ENCODE assay signal across 14 mouse cellular contexts in genomic region chr6:128769481-128770253, GRCm38 (mm10). TPM values are rescaled to one million over a fixed set of nuclear protein-coding genes. Genes with fewer than 3 reads are reported as not detected.
A peak's percentile ranks its signal among the peaks of the same experiment; 100 is the strongest.
DNase-seq lines count a peak whose midpoint lies in the region; ATAC-seq lines count a peak whose summit lies in the region.
"Had no signal": no experiment of that assay in that cellular context is flagged by ENCODE, and none has a peak within 500 bp of the region (broad histone marks: within the 10 kb centered on the region; RNA-seq: fewer than 3 reads in every experiment).

No protein-coding gene starts in this region.

- H3K27me3 ChIP-seq in kidney, embryonic 14.5 days (ENCODE audit: control insufficient read depth, insufficient read depth, low read length): no peaks in the 10 kb centered on the region
- H3K27me3 ChIP-seq in midbrain, embryonic 11.5 days (ENCODE audit: control insufficient read depth, insufficient read depth, low read length): no peaks in the 10 kb centered on the region
- H3K27me3 ChIP-seq: heart, embryonic 15.5 days; liver, embryonic 13.5 days had no signal

- WGBS in kidney, embryonic 14.5 days: 74% methylated on average over 10 of the region's 10 CpGs
- 79% methylated on average over 10 of the region's 10 CpGs for WGBS in midbrain, embryonic 11.5 days

- no peaks in the 10 kb centered on the region for H3K36me3 ChIP-seq in kidney, embryonic 14.5 days (ENCODE audit: control insufficient read depth, insufficient read depth, low read length)
- H3K36me3 ChIP-seq in midbrain, embryonic 11.5 days (ENCODE audit: control insufficient read depth, insufficient read depth, low read length): no peaks in the 10 kb centered on the region
- H3K36me3 ChIP-seq: heart, embryonic 15.5 days; liver, embryonic 13.5 days had no signal

- H3K9ac ChIP-seq in kidney, embryonic 14.5 days (ENCODE audit: low read depth, low read length): no peak overlapping the region
- no peak overlapping the region for H3K9ac ChIP-seq in midbrain, embryonic 11.5 days (ENCODE audit: low read length)
- H3K9ac ChIP-seq: heart, embryonic 15.5 days; liver, embryonic 13.5 days had no signal

- H3K4me2 ChIP-seq in kidney, embryonic 14.5 days (replicated peaks; ENCODE audit: low read depth, low read length): no peak overlapping the region
- H3K4me2 ChIP-seq in midbrain, embryonic 11.5 days: no peak overlapping the region
- H3K4me2 ChIP-seq: heart, embryonic 15.5 days; liver, embryonic 13.5 days had no signal

- ATAC-seq in kidney, embryonic 14.5 days (ENCODE audit: low FRiP score, low TSS enrichment): peak; percentile 32; the same call in 1 of the 2 replicates
- no peak for ATAC-seq in midbrain, embryonic 11.5 days (ENCODE audit: low FRiP score)
- ATAC-seq in monocyte, adult 5-6 weeks (replicated peaks; ENCODE audit: insufficient number of reproducible peaks, low FRiP score, low TSS enrichment, poor library complexity, severe bottlenecking): no peak
- ATAC-seq in activated CD4-positive, CD25-positive, alpha-beta regulatory T cell, adult 4 months: no peak

- no peak overlapping the region for H3K4me3 ChIP-seq in kidney, embryonic 14.5 days (ENCODE audit: low read length)
- no peak overlapping the region for H3K4me3 ChIP-seq in midbrain, embryonic 11.5 days (ENCODE audit: low read depth, low read length)
- H3K4me3 ChIP-seq: heart, embryonic 15.5 days; liver, embryonic 13.5 days had no signal

- no peaks in the 10 kb centered on the region for H3K9me3 ChIP-seq in kidney, embryonic 14.5 days (ENCODE audit: control insufficient read depth, low read length)
- H3K9me3 ChIP-seq in midbrain, embryonic 11.5 days (ENCODE audit: control insufficient read depth, low read length): no peaks in the 10 kb centered on the region
- H3K9me3 ChIP-seq: heart, embryonic 15.5 days had no signal

- H3K27ac ChIP-seq in kidney, embryonic 14.5 days (ENCODE audit: low read depth, low read length): no peak overlapping the region
- H3K27ac ChIP-seq in midbrain, embryonic 11.5 days (ENCODE audit: low read depth, low read length): no peak overlapping the region
- H3K27ac ChIP-seq: heart, embryonic 15.5 days; liver, embryonic 13.5 days had no signal

- no peaks in the 10 kb centered on the region for H3K4me1 ChIP-seq in kidney, embryonic 14.5 days (ENCODE audit: control insufficient read depth, insufficient read depth, low read length)
- H3K4me1 ChIP-seq in midbrain, embryonic 11.5 days (ENCODE audit: control insufficient read depth, insufficient read depth, low read length): no peaks in the 10 kb centered on the region
- H3K4me1 ChIP-seq: heart, embryonic 15.5 days had no signal

- DNase-seq in kidney, postnatal 4 days: no peak
- DNase-seq in A20 (ENCODE audit: low read depth, low spot score): peak; percentile 77
- peak; percentile 39 for DNase-seq in embryo, embryonic 9.5 days (ENCODE audit: extremely low spot score)
- DNase-seq in midbrain, embryonic 11.5 days (ENCODE audit: low spot score, missing footprints): peak; percentile 83
- no peak for DNase-seq in left cerebral cortex, adult 8-10 months (ENCODE audit: low spot score in 2 of 2)
- DNase-seq: kidney, postnatal 14 days; liver, embryonic 13.5 days; right cerebral cortex, postnatal 25 days; thymus, postnatal 25 days had no signal

RNA-seq across cellular contexts. Expression of gene Klrb1c, which starts 19.3 kb away (rescaled TPM):
- polyA plus RNA-seq in kidney, embryonic 14.5 days (2014; fragmentation: Nextera tagmentation; extraction: Ambion mirVana): 0.61 TPM in 1 of 2 replicates, not detected in the other
- polyA plus RNA-seq in midbrain, embryonic 11.5 days (2014; fragmentation: Nextera tagmentation; extraction: Ambion mirVana): 0.08 TPM in 1 of 2 replicates, not detected in the other
- total RNA-seq in left cerebral cortex, adult 8-10 months (2022): under 1 TPM in 1 of 4 experiments, not detected in 3; 0.25 TPM
- total RNA-seq in monocyte, adult 5-6 weeks (2017): 160 to 719 TPM (median 207 TPM) in 3 replicates
- 1 to 10 TPM; 1.5 to 3.8 TPM for polyA plus RNA-seq in activated CD4-positive, CD25-positive, alpha-beta regulatory T cell, adult 4 months (2017; shearing (Covaris generic))
- polyA plus RNA-seq: neural tube, embryonic 11.5 days had no signal

RNA-seq across cellular contexts. Expression of gene Klrb1, which starts 46.8 kb away (rescaled TPM):
- polyA plus RNA-seq in kidney, embryonic 14.5 days (2014; fragmentation: Nextera tagmentation; extraction: Ambion mirVana): not detected in 2 replicates
- not detected in 2 replicates for polyA plus RNA-seq in midbrain, embryonic 11.5 days (2014; fragmentation: Nextera tagmentation; extraction: Ambion mirVana)
- not detected for total RNA-seq in left cerebral cortex, adult 8-10 months (2022)
- total RNA-seq in monocyte, adult 5-6 weeks (2017): 8.4 to 20.4 TPM in 2 of 3 replicates, not detected in the other
- not detected for polyA plus RNA-seq in activated CD4-positive, CD25-positive, alpha-beta regulatory T cell, adult 4 months (2017; shearing (Covaris generic))
- polyA plus RNA-seq: heart, embryonic 15.5 days; liver, embryonic 13.5 days; neural tube, embryonic 11.5 days had no signal

RNA-seq across cellular contexts. Expression of gene Gm44511, which starts 56.4 kb away (rescaled TPM):
- polyA plus RNA-seq in kidney, embryonic 14.5 days (2014; fragmentation: Nextera tagmentation; extraction: Ambion mirVana): not detected in 2 replicates
- not detected in 2 replicates for polyA plus RNA-seq in midbrain, embryonic 11.5 days (2014; fragmentation: Nextera tagmentation; extraction: Ambion mirVana)
- under 1 TPM in 1 of 4 experiments, not detected in 3; 0.82 TPM for total RNA-seq in left cerebral cortex, adult 8-10 months (2022)
- total RNA-seq in monocyte, adult 5-6 weeks (2017): 0.57 TPM in 1 of 3 replicates, not detected in the others
- polyA plus RNA-seq in activated CD4-positive, CD25-positive, alpha-beta regulatory T cell, adult 4 months (2017; shearing (Covaris generic)): not detected
- polyA plus RNA-seq: heart, embryonic 15.5 days; neural tube, embryonic 11.5 days had no signal

RNA-seq across cellular contexts. Expression of gene Klrb1b, which starts 56.5 kb away (rescaled TPM):
- not detected in 2 replicates for polyA plus RNA-seq in kidney, embryonic 14.5 days (2014; fragmentation: Nextera tagmentation; extraction: Ambion mirVana)
- polyA plus RNA-seq in midbrain, embryonic 11.5 days (2014; fragmentation: Nextera tagmentation; extraction: Ambion mirVana): not detected in 2 replicates
- total RNA-seq in left cerebral cortex, adult 8-10 months (2022): under 1 TPM in 2 of 4 experiments, not detected in 2; 0.46 to 0.70 TPM
- 99.8 to 219 TPM (median 100 TPM) in 3 replicates for total RNA-seq in monocyte, adult 5-6 weeks (2017)
- polyA plus RNA-seq in activated CD4-positive, CD25-positive, alpha-beta regulatory T cell, adult 4 months (2017; shearing (Covaris generic)): not detected
- polyA plus RNA-seq: liver, embryonic 13.5 days had no signal

Comparison
In these comparisons a context has a peak if more than half of its experiments do, and no peak if none do; other contexts are left out.
1. DNase-seq: peak in A20 (single experiment), embryo, embryonic 9.5 days (single experiment) and midbrain, embryonic 11.5 days (single experiment); none in kidney, postnatal 4 days (0 of 2) and left cerebral cortex, adult 8-10 months (0 of 2).